ENCODE assay signal across 14 mouse cellular contexts in the genomic region with DNA sequence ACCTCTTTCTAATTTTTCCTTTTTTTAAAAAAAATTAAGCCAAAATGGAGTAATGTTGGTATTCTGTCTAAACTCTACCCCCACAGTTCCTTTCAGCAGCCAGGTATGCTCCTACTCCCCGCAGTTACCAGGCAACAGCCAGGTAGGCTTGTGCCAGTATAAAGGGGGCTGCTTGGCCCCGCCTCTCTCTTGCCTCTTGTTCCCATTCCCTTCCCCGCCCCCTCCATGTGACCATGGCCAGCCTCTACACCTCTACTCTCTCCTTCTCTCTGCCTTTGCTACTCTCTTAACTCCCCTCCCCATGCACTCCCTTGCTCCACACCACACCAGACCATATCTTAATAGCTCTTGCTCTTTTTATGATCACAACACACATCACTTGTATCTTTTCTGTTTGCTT.
DNase-seq lines count a peak whose midpoint lies in the region.
"Had no signal": no experiment of that assay in that cellular context is flagged by ENCODE, and none has a peak within 500 bp of the region (broad histone marks: within the 10 kb centered on the region; RNA-seq: fewer than 3 reads in every experiment).

No protein-coding gene starts in this region.

- DNase-seq in heart, adult 11 months = peak; percentile 63
- DNase-seq in heart, adult 9 months (ENCODE audit: low spot score in 2 of 2) = no peak
- DNase-seq in R1 (ENCODE audit: low read depth, low spot score) = peak; percentile 71
- DNase-seq in right cerebral cortex, postnatal 25 days = no peak
- DNase-seq in layer of hippocampus, adult 9-11 months = no peak
- DNase-seq: adrenal gland, adult 8-10 months; adrenal gland, postnatal 14 days; adrenal gland, postnatal 36 days; B cell, adult 2 months; cerebellum, adult 11-12 months; cerebellum, adult 2 months; cerebellum, adult 9-10 months; cerebellum, postnatal 10 days; cerebellum, postnatal 25 days had no signal

Comparison
In these comparisons a context has a peak if more than half of its experiments do, and no peak if none do; other contexts are left out.
1. DNase-seq: peak in heart, adult 11 months (single experiment) and R1 (single experiment); none in heart, adult 9 months (0 of 2), right cerebral cortex, postnatal 25 days (single experiment) and layer of hippocampus, adult 9-11 months (single experiment).